Mouse (Mus musculus): ENCODE measurements at regions not wholly inside any gene's neighbourhood (a gene's known extent, or its start where the extent isn't known, plus 50 kb on each side); places are given as distances from the start of the nearest gene placed in this dataset.

DNA sequence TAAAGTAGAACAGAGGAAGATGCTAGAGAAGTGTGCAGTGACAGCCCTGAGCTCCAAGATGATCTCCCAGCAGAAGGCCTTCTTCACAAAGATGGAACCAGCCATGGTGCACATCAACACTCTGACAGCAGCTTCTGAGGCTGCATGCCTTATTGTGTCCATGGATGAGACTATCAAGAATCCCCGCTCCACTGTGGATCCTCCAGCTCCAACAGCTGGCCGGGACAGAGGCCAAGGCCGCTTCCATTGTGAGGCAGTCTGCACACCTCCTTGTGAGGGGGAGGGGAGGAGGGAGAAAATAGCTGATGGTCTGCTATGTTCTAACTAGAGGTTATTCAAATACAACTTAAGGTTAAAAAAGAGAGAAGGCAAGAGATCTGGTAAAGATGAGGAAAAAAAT lies 231.4 kb upstream of the Rack1 start:
- Histone ChIP-seq H3K4me1 (replicated peaks; ENCODE audit: insufficient read depth, low read length) (0 out of 2 replicates have a peak, but pooled peaks cover 6% of the 10 kb centered on the region), H3K27ac (no peak overlapping the region), H3K4me2 (ENCODE audit: low read length) (no peak overlapping the region), H3K9ac (ENCODE audit: low read depth, low read length) (no peak overlapping the region), H3K4me3 (replicated peaks; ENCODE audit: low read depth, low read length) (no peak overlapping the region), H3K9me3 (replicated peaks; ENCODE audit: low read length) (no peaks in the 10 kb centered on the region), H3K36me3 (ENCODE audit: insufficient read depth, low read length) (no peaks in the 10 kb centered on the region), H3K27me3 (ENCODE audit: insufficient read depth, low read length) (no peaks in the 10 kb centered on the region)
- TF ChIP-seq CTCF (IDR thresholded peaks at IDR 0.05; ENCODE audit: low read depth) = no peak
- no peak for ATAC-seq (replicated peaks; ENCODE audit: low FRiP score, low read depth)
- DNase-seq (ENCODE audit: low spot score) = no peak
- 87% methylated on average over 3 of the region's 3 CpGs for WGBS

DNA sequence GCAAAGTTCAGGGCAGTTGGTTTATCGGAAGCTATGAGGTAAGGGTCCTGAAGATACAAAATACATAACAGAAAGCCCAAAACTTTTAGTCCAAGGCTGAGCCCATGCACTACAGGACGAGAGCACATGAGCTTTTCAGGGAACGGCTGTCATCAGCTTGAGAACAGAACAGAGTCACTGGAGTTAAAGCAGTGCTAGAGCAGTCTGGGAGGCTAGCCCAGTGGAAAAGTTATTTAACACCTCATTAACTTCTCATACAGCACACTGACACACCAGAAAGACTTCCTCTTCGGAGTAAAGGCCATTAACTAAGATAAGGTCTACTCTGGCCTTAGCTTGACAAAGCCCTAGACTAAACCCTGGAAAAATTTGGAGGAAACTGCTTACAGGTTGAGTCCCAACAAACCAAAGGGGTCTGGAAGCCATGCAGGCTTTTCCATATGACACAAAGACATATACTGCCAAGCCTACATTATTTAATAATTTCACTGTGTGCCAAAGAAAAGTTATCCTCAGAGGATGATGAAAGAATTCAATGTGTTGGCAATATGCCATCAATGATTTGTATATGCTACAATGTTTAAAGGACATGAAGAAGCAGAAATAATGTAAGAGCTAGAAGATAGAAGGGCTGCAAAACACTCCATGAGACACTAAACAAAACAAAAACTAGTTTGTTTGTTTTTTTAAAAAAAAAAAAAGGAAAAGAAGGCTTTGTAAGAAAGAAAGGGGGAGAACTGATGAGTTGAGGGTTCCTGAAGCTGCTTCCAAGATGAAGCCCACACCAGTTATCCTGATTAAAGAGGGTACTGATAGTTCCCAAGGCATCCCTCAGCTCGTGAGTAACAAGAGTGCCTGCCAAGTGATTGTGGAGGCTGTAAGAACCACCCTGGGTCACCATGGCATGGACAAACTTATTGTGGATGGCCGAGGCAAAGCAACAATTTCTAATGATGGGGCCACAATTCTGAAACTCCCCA lies 232.3 kb upstream of the Rack1 start:
- DNase-seq (ENCODE audit: low spot score) (peak; percentile 57), ATAC-seq (replicated peaks; ENCODE audit: low FRiP score, low read depth) (peak; percentile 61; the same call in 1 of the 2 replicates)
- 41% methylated on average over 6 of the region's 6 CpGs for WGBS
- Histone ChIP-seq H3K4me3 (replicated peaks; ENCODE audit: low read depth, low read length) (no peak overlapping the region), H3K4me1 (replicated peaks; ENCODE audit: insufficient read depth, low read length) (0 out of 2 replicates have a peak, but pooled peaks cover 6% of the 10 kb centered on the region), H3K27ac (no peak overlapping the region), H3K36me3 (ENCODE audit: insufficient read depth, low read length) (no peaks in the 10 kb centered on the region), H3K9me3 (replicated peaks; ENCODE audit: low read length) (no peaks in the 10 kb centered on the region), H3K27me3 (ENCODE audit: insufficient read depth, low read length) (no peaks in the 10 kb centered on the region), H3K9ac (ENCODE audit: low read depth, low read length) (no peak overlapping the region), H3K4me2 (ENCODE audit: low read length) (no peak overlapping the region)
- TF ChIP-seq CTCF (IDR thresholded peaks at IDR 0.05; ENCODE audit: low read depth) = no peak

DNA sequence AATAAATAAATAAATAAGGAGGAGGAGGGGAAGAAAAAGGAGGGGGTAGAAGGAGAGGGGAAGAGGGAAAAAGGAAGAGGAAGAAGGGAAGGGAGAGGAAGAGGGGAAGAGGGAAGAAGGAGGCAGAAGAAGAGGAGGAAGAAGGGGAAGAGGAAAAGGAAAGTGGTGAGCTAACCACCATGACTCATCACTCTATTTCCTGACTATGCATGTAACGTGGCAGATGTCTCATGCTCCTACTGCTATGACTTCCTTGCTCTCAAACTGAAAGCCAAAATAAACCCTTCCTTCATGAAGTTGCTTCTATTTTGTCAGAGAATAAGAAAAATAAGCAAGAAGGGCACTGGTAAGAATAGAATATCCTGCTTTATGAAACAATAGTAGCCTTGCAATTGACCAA lies 242.1 kb upstream of the Rack1 start:
- DNase-seq (ENCODE audit: low spot score) = no peak
- no peaks in the 10 kb centered on the region for H3K4me1 ChIP-seq (replicated peaks; ENCODE audit: insufficient read depth, low read length)
- H3K4me2 ChIP-seq (ENCODE audit: low read length) = no peak overlapping the region
- no peak overlapping the region for H3K27ac ChIP-seq
- H3K4me3 ChIP-seq (replicated peaks; ENCODE audit: low read depth, low read length) = no peak overlapping the region
- H3K9me3 ChIP-seq (replicated peaks; ENCODE audit: low read length) = no peaks in the 10 kb centered on the region
- no peak for TF ChIP-seq CTCF (IDR thresholded peaks at IDR 0.05; ENCODE audit: low read depth)
- H3K27me3 ChIP-seq (ENCODE audit: insufficient read depth, low read length) = no peaks in the 10 kb centered on the region
- no peak overlapping the region for H3K9ac ChIP-seq (ENCODE audit: low read depth, low read length)
- 47% methylated on average over 1 of the region's 1 CpGs for WGBS
- no peak for ATAC-seq (replicated peaks; ENCODE audit: low FRiP score, low read depth)
- H3K36me3 ChIP-seq (ENCODE audit: insufficient read depth, low read length) = no peaks in the 10 kb centered on the region

DNA sequence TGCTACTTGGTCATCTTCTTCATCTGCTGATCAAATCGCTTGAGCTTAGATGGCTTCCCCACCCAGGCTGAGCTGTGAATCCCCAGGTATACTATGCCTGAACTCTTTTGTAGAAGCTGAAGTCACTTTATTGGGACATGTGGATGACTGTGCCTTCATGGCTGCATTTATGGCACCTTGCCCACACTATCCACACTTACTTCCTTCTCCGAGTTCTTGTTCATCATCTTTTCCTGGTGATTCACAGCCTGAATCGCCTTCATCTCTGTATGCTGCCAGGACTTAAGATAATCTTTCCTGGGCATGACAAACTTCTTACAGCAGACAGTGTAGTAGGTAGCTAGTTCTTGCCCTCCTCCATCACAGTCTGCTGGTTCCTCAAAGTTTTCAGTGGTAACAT lies 248.1 kb upstream of the Rack1 start:
- no peak for TF ChIP-seq CTCF (IDR thresholded peaks at IDR 0.05; ENCODE audit: low read depth)
- Histone ChIP-seq H3K36me3 (ENCODE audit: insufficient read depth, low read length) (no peaks in the 10 kb centered on the region), H3K27ac (no peak overlapping the region), H3K4me2 (ENCODE audit: low read length) (no peak overlapping the region), H3K4me3 (replicated peaks; ENCODE audit: low read depth, low read length) (no peak overlapping the region), H3K27me3 (ENCODE audit: insufficient read depth, low read length) (no peaks in the 10 kb centered on the region), H3K9ac (ENCODE audit: low read depth, low read length) (no peak overlapping the region), H3K4me1 (replicated peaks; ENCODE audit: insufficient read depth, low read length) (no peaks in the 10 kb centered on the region), H3K9me3 (replicated peaks; ENCODE audit: low read length) (no peaks in the 10 kb centered on the region)
- 90% methylated on average over 3 of the region's 3 CpGs for WGBS
- DNase-seq (ENCODE audit: low spot score) (no peak), ATAC-seq (replicated peaks; ENCODE audit: low FRiP score, low read depth) (no peak)

DNA sequence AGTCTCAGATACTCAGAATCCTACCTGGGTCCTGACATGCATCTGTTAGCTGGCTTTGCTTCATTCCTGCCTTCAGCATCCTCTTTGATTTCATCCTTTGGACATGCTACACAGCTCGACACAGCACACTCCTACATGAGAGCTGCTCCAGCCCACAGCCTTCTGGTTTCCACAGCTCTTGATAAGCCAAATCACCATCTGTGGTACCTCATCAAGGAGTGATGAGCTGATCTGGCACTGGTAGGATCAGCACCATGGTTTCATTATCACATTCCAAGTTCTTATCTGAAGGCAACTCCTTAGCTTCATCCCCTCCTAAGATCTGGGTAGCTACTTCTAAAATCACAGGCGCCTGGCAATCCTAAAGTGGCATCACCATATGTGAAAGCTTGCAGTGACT lies 248.9 kb upstream of the Rack1 start:
- Histone ChIP-seq H3K9me3 (replicated peaks; ENCODE audit: low read length) (no peaks in the 10 kb centered on the region), H3K4me3 (replicated peaks; ENCODE audit: low read depth, low read length) (no peak overlapping the region), H3K27me3 (ENCODE audit: insufficient read depth, low read length) (no peaks in the 10 kb centered on the region), H3K4me2 (ENCODE audit: low read length) (no peak overlapping the region), H3K36me3 (ENCODE audit: insufficient read depth, low read length) (no peaks in the 10 kb centered on the region), H3K4me1 (replicated peaks; ENCODE audit: insufficient read depth, low read length) (no peaks in the 10 kb centered on the region), H3K27ac (no peak overlapping the region), H3K9ac (ENCODE audit: low read depth, low read length) (no peak overlapping the region)
- 83% methylated on average over 2 of the region's 2 CpGs for WGBS
- DNase-seq (ENCODE audit: low spot score) = no peak
- TF ChIP-seq CTCF (IDR thresholded peaks at IDR 0.05; ENCODE audit: low read depth) = no peak
- no peak for ATAC-seq (replicated peaks; ENCODE audit: low FRiP score, low read depth)

DNA sequence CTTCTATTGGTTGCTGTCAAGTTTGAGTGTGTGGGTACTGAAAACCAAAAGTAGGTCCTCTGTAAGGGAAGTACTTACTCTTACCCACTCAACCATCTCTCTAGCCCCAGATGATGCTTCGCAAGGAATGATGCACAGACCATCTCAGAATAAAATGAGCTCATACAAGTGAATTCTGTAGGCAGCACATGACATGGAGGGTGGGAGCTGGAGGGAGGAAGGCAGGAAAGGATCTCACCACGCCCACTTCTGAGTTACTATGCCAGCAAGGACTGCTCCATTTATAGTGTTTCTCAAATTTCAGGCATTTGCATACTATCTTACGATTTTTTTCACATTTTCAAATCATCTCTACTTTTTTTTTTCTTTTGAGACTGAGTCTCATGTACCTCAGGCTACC lies 273.8 kb upstream of the Rack1 start:
- 73% methylated on average over 3 of the region's 3 CpGs for WGBS
- H3K27me3 ChIP-seq (ENCODE audit: insufficient read depth, low read length) = no peaks in the 10 kb centered on the region
- H3K4me3 ChIP-seq (replicated peaks; ENCODE audit: low read depth, low read length) = no peak overlapping the region
- TF ChIP-seq CTCF (IDR thresholded peaks at IDR 0.05; ENCODE audit: low read depth) = no peak
- DNase-seq (ENCODE audit: low spot score) = no peak
- H3K36me3 ChIP-seq (ENCODE audit: insufficient read depth, low read length) = no peaks in the 10 kb centered on the region
- no peak for ATAC-seq (replicated peaks; ENCODE audit: low FRiP score, low read depth)
- H3K9me3 ChIP-seq (replicated peaks; ENCODE audit: low read length) = no peaks in the 10 kb centered on the region
- no peak overlapping the region for H3K4me2 ChIP-seq (ENCODE audit: low read length)
- H3K4me1 ChIP-seq (replicated peaks; ENCODE audit: insufficient read depth, low read length) = no peaks in the 10 kb centered on the region
- no peak overlapping the region for H3K27ac ChIP-seq
- H3K9ac ChIP-seq (ENCODE audit: low read depth, low read length) = no peak overlapping the region
